Mouse (Mus musculus) embryonic facial prominence, embryonic 14.5 days (tissue): Measurements from ENCODE around the gene Ntrk3. TPM values are rescaled to one million over a fixed set of nuclear protein-coding genes. Genes with fewer than 3 reads are reported as not detected.

Experiments
- ATAC-seq: fragments of 200-750 bp; cut with Nextera tagmentation; 2 replicates; pipeline ENCODE4 v1.8.0; 2017; ENCODE audit warnings: low read depth, moderate number of reproducible peaks, moderate TSS enrichment
- DNase-seq: peaks from one replicate; pipeline ENCODE4 v3.0.0-alpha.2; 2015; ENCODE audit warnings: low spot score
- H3K27ac ChIP-seq: fragments of 300-500 bp; sonication (generic); replicated peaks from 2 replicates; pipeline ENCODE4 v1.5.1; 2014; ENCODE audit warnings: low read depth, mild to moderate bottlenecking, low read length, moderate library complexity
- H3K27me3 ChIP-seq: fragments of 300-500 bp; sonication (generic); replicated peaks from 2 replicates; pipeline ENCODE4 v1.6.1; 2014; ENCODE audit warnings: low read length; ENCODE audit not compliant: control insufficient read depth, insufficient read depth
- H3K36me3 ChIP-seq: fragments of 300-500 bp; sonication (generic); 2 replicates; pipeline ENCODE4 v1.6.1; 2014; ENCODE audit warnings: low read length, mixed read lengths; ENCODE audit not compliant: control insufficient read depth, insufficient read depth
- H3K4me1 ChIP-seq: fragments of 300-500 bp; sonication (generic); 2 replicates; pipeline ENCODE4 v1.6.1; 2014; ENCODE audit warnings: antibody characterized with exemption, low read length; ENCODE audit not compliant: control insufficient read depth, insufficient read depth
- H3K4me2 ChIP-seq: fragments of 300-500 bp; sonication (generic); 2 replicates; pipeline ENCODE4 v1.6.1; 2014; ENCODE audit warnings: low read depth, mild to moderate bottlenecking, low read length, moderate library complexity, mixed read lengths
- H3K4me3 ChIP-seq: fragments of 300-500 bp; sonication (generic); 2 replicates; pipeline ENCODE4 v1.5.1; 2014; ENCODE audit warnings: low read depth, mild to moderate bottlenecking, low read length
- H3K9ac ChIP-seq: fragments of 300-500 bp; sonication (generic); 2 replicates; pipeline ENCODE4 v1.6.1; 2014; ENCODE audit warnings: low read depth, mild to moderate bottlenecking, low read length, moderate library complexity, mixed read lengths
- H3K9me3 ChIP-seq: fragments of 300-500 bp; sonication (generic); 2 replicates; pipeline ENCODE4 v1.6.1; 2016; ENCODE audit warnings: low read length; ENCODE audit not compliant: control insufficient read depth
- WGBS: fragments of 180-500 bp; shearing (Covaris S2); extraction: QIAGEN DNeasy Blood & Tissue Kit; methylation state at CpG from one replicate; pipeline ENCODE4 v1.1.7; 2014; 5-methylcytosine and 5-hydroxymethylcytosine counted together
- polyA plus RNA-seq: library from polyadenylated mRNA; unstranded; fragments of >200 nt; fragmentation: Nextera tagmentation; extraction: Ambion mirVana; gene quantifications from 2 replicates; pipeline ENCODE4 v1.2.1, GENCODE M21; 2014

Ntrk3 gene
- polyA plus RNA-seq, 1 experiment from 2014 or later: 10.5 TPM

GRCm38 (mm10) chr7:78267461-78268007 lies 470.3 kb downstream of the Ntrk3 start:
- Histone ChIP-seq H3K4me3 (no peak overlapping the region), H3K27ac (no peak overlapping the region), H3K4me1 (no peaks in the 10 kb centered on the region), H3K9me3 (no peaks in the 10 kb centered on the region), H3K36me3 (no peaks in the 10 kb centered on the region), H3K9ac (no peak overlapping the region), H3K4me2 (no peak overlapping the region), H3K27me3 (no peaks in the 10 kb centered on the region)
- ATAC-seq (no peak), DNase-seq (peak; percentile 69)
- 5% methylated on average over 1 of the region's 1 CpGs for WGBS

DNA sequence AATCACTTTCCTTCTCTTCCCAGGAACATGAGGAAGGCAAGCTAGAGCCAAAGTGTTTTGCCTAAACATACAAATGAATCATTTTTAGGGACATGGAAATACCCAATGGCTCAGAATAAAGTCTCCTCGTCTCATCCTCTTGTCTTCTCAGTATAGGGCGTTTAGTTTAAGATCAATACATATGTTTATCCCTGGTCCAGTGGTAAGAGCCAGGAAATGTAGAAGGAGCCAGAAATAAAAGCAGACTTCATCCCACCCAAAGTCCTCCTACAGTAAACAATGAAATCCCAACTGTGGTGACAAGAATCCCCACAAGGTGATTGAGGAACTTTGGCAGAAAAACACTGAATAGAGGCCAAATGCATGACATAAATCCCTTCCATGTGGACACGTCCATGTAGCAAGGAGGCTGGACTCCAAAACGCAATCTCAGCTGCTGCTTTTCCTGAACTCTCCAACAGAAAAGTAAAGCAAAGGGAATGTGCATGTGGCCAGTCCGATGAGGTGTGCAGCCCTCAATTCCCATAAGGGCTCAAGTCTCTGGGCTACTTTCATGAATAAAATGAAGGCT lies 473.3 kb downstream of the Ntrk3 start:
- no peaks in the 10 kb centered on the region for H3K27me3 ChIP-seq
- no peaks in the 10 kb centered on the region for H3K4me1 ChIP-seq
- no peak overlapping the region for H3K4me3 ChIP-seq
- no peaks in the 10 kb centered on the region for H3K9me3 ChIP-seq
- no peak overlapping the region for H3K9ac ChIP-seq
- WGBS: 56% methylated on average over 5 of the region's 5 CpGs
- ATAC-seq (no peak), DNase-seq (peak; percentile 41)
- no peak overlapping the region for H3K4me2 ChIP-seq
- H3K27ac ChIP-seq: no peak overlapping the region
- H3K36me3 ChIP-seq: no peaks in the 10 kb centered on the region

DNA sequence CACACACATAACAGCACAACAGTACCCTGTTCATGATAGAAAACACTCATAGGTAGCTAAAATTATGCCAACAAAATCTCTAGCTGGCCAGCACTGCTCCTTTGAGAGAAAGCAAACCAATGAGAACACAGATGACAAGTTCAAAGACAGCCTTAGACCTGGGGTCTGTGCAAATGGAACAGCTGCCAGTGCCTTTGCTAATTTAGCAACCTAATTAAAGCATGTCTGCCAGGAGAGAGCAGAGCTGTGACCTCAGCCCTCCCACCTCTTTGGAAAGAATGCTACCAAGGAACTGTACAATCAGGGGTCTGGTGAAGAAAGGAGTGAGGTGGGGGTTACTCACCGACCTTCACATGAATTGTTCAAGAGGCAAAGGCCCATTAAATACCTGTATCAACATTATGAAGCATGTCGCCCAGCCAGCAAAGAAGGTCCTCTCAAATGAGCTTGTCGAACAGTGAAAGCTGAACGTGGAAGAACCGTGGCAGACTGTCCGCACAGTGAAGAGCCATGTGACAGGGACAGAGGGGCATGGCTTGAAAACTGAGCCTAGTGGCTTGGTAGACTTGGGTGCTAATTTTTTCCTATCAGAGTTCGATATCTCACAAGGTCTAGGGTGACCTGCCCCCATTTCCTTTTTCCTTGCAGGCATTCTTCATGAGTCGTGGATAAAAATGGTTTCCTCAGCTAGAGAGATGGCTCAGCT lies 476.2 kb downstream of the Ntrk3 start:
- no peaks in the 10 kb centered on the region for H3K4me1 ChIP-seq
- no peak for DNase-seq
- no peak overlapping the region for H3K4me2 ChIP-seq
- no peak overlapping the region for H3K9ac ChIP-seq
- no peak overlapping the region for H3K27ac ChIP-seq
- H3K36me3 ChIP-seq: no peaks in the 10 kb centered on the region
- 78% methylated on average over 8 of the region's 8 CpGs for WGBS
- no peak for ATAC-seq
- no peak overlapping the region for H3K4me3 ChIP-seq
- no peaks in the 10 kb centered on the region for H3K9me3 ChIP-seq
- H3K27me3 ChIP-seq: no peaks in the 10 kb centered on the region

DNA sequence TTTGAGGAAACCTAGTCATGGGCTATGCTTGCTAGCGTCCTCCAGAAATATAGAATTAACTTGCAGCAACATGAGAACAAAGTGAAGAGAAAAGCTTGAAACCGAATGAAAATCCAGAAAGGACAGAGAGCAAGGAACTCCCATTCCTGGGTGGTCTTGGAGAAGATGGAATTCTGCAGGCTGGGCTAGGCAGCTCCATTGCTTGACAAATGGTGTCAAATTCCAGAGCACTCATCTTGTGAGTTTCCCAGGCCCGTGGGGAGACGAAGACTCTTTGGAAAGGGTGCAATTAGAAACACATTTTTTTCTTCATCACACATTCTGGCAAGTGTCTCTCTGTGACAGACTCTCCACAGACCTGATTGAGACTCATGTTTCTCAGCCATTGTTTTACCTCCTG lies 479.7 kb downstream of the Ntrk3 start:
- H3K36me3 ChIP-seq: no peaks in the 10 kb centered on the region
- H3K9ac ChIP-seq: no peak overlapping the region
- no peak overlapping the region for H3K4me2 ChIP-seq
- no peak overlapping the region for H3K27ac ChIP-seq
- H3K27me3 ChIP-seq: no peaks in the 10 kb centered on the region
- ATAC-seq (no peak), DNase-seq (peak; percentile 64)
- WGBS: 22% methylated on average over 4 of the region's 4 CpGs
- no peak overlapping the region for H3K4me3 ChIP-seq
- H3K4me1 ChIP-seq: no peaks in the 10 kb centered on the region
- no peaks in the 10 kb centered on the region for H3K9me3 ChIP-seq

DNA sequence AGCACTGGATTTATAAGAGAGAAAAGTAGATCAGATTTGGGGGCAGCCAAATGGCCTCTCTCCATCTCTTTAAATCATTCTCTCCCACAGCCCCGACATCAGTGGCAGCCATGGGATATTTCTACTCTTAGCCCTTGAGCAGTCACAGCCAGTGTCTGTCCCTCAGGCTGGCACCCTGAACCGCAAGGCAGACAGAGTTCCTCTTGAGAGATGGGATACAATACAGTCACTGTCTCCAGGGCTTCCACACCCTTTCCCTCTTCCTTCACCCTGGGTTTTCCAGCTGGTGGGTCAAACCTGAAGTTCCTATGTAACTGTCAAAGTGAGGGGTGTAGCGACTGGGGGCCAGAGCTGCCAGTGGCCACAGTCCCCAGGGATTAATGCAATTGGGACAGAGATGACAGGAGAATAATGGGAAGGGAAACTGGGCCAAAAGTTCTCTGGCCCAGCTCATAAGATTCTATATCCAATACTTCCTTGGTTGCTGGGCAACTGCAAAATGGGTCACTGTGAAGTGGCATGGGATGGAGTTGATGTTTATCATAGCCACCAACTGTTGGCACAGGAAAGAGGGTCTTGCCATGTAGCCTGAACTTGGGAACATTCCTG lies 483.9 kb downstream of the Ntrk3 start:
- Histone ChIP-seq H3K27ac (no peak overlapping the region), H3K9ac (no peak overlapping the region), H3K4me3 (no peak overlapping the region), H3K9me3 (no peaks in the 10 kb centered on the region), H3K4me1 (no peaks in the 10 kb centered on the region), H3K27me3 (no peaks in the 10 kb centered on the region), H3K36me3 (no peaks in the 10 kb centered on the region), H3K4me2 (no peak overlapping the region)
- ATAC-seq (no peak), DNase-seq (no peak)
- WGBS: 64% methylated on average over 3 of the region's 3 CpGs

DNA sequence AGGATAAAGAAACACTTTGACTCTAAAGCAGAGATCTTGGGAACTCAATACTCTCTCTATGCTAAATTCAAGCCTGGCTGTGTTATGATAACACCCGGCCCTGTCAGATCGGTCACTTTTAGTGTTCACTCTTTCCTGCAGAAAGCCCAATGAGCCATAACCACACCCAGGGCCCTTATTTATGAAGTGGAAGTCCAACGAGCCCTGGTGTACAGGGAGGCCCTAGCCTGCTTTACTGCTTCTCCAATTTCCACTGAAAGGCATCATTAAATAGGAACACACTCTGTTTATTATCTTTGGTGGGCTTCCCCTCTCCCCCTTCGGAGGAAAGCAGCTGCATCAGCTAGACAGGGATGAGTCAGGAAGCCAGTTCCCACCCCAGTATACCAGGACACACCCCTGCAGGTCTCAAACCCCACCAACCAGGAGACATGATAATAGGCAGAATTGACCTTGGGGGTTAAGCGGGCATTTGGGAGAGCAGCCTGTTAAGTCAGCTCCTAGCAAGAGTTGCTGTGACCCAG lies 489.6 kb downstream of the Ntrk3 start:
- 57% methylated on average over 5 of the region's 5 CpGs for WGBS
- Histone ChIP-seq H3K9me3 (no peaks in the 10 kb centered on the region), H3K4me3 (no peak overlapping the region), H3K4me1 (no peaks in the 10 kb centered on the region), H3K27ac (no peak overlapping the region), H3K36me3 (no peaks in the 10 kb centered on the region), H3K4me2 (no peak overlapping the region), H3K27me3 (no peaks in the 10 kb centered on the region), H3K9ac (no peak overlapping the region)
- ATAC-seq (no peak), DNase-seq (no peak)

DNA sequence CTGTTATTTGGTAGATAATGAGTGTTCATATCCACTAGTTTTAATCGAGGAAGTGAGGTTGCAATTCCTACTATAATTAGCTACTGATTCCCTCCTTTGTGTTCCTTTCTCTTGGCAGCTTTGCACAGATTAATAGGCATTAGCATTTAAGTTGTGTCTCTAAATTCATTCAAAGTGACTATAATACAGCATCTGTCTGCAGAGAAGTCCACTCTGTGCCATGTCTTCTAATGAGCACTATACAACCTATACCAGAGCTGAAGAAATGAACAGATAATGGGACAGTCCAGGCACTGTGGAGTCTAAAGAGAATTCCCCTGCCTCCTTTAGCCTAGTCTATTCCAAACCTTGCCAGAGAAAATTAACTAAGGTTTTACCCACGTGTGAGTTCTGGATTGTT lies 498.8 kb downstream of the Ntrk3 start:
- H3K36me3 ChIP-seq: no peaks in the 10 kb centered on the region
- H3K27ac ChIP-seq: no peak overlapping the region
- H3K9ac ChIP-seq: no peak overlapping the region
- no peaks in the 10 kb centered on the region for H3K4me1 ChIP-seq
- H3K4me3 ChIP-seq: no peak overlapping the region
- no peak overlapping the region for H3K4me2 ChIP-seq
- no peaks in the 10 kb centered on the region for H3K27me3 ChIP-seq
- DNase-seq: no peak
- H3K9me3 ChIP-seq: no peaks in the 10 kb centered on the region
- WGBS: 63% methylated on average over 2 of the region's 2 CpGs
- ATAC-seq: no peak

DNA sequence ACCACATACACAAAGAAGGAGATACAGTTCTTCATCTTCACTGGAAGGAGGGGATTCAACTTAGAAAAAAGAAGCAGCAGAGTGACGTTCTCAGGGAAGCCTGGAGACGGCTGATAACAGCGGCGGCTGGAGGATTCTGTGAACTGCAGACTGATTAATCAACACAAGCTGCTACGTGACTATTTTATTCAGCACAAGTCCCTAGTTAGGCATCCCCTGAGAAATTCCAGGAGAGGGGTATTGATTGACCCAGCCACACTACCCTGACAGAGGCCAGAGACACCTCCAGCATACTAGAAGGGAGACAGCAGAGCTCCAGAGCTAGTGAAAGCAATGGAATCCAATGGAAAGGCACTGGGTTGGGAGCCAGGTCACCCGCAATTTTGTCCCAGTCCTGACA lies 516.1 kb downstream of the Ntrk3 start:
- WGBS: 69% methylated on average over 6 of the region's 6 CpGs
- Histone ChIP-seq H3K4me2 (no peak overlapping the region), H3K36me3 (no peaks in the 10 kb centered on the region), H3K27ac (no peak overlapping the region), H3K4me3 (no peak overlapping the region), H3K9me3 (no peaks in the 10 kb centered on the region), H3K4me1 (no peaks in the 10 kb centered on the region), H3K27me3 (no peaks in the 10 kb centered on the region), H3K9ac (no peak overlapping the region)
- ATAC-seq (no peak), DNase-seq (no peak)
